Mouse (Mus musculus) adrenal gland, postnatal 4 days (tissue): ENCODE data around the gene Slc4a4. TPM values are rescaled to one million over a fixed set of nuclear protein-coding genes. Genes with fewer than 3 reads are reported as not detected.
"Not testable (repeated sequence)": the region's sequence is repeated elsewhere in the genome, so short reads cannot be mapped to it uniquely, and the experiment has no call there.

Experiments
- DNase-seq, 2 experiments: peaks; one replicate each; pipeline ENCODE4 v3.0.0; 2021 to 2022; ENCODE audit warnings: low spot score in 2 of 2, mixed read lengths in 2 of 2
- total RNA-seq, 2 experiments: library from RNA; stranded (reverse); gene quantifications; 2 replicates each; pipeline ENCODE4 v1.2.3; 2021

Gene Slc4a4
- total RNA-seq, 2 experiments from 2014 or later = 23.3 to 45.1 TPM

GRCm38 (mm10) chr5:88959412-88959811 lies 72.8 kb downstream of the Slc4a4 start:
- DNase-seq = no peak

GRCm38 (mm10) chr5:88960342-88961105 lies 73.9 kb downstream of the Slc4a4 start:
- DNase-seq = no peak

- no peak for DNase-seq
Measured at GRCm38 (mm10) chr5:88961351-88961761, 74.7 kb downstream of the Slc4a4 start.

- DNase-seq = no peak
Measured at GRCm38 (mm10) chr5:88964685-88965290, 78.2 kb downstream of the Slc4a4 start.

GRCm38 (mm10) chr5:88966507-88966906 lies 79.9 kb downstream of the Slc4a4 start:
- DNase-seq = no peak

- DNase-seq = no peak
Measured at GRCm38 (mm10) chr5:88968923-88969639, 82.5 kb downstream of the Slc4a4 start.

- DNase-seq = no peak
Measured at GRCm38 (mm10) chr5:88971554-88971953, 84.9 kb downstream of the Slc4a4 start.

GRCm38 (mm10) chr5:88972277-88972676 lies 85.7 kb downstream of the Slc4a4 start:
- no peak for DNase-seq

GRCm38 (mm10) chr5:88973130-88973529 lies 86.5 kb downstream of the Slc4a4 start:
- DNase-seq = no peak

- DNase-seq = no peak
Measured at GRCm38 (mm10) chr5:88975694-88976093, 89.1 kb downstream of the Slc4a4 start.

GRCm38 (mm10) chr5:88976428-88976827 lies 89.8 kb downstream of the Slc4a4 start:
- DNase-seq = no peak

- DNase-seq = no peak
Measured at GRCm38 (mm10) chr5:88980740-88981139, 94.1 kb downstream of the Slc4a4 start.

GRCm38 (mm10) chr5:88981243-88982014 lies 94.8 kb downstream of the Slc4a4 start:
- no peak for DNase-seq

- no peak for DNase-seq
Measured at GRCm38 (mm10) chr5:88982040-88982736, 95.6 kb downstream of the Slc4a4 start.

GRCm38 (mm10) chr5:88983170-88983569 lies 96.6 kb downstream of the Slc4a4 start:
- DNase-seq = no peak

GRCm38 (mm10) chr5:88983652-88984051 lies 97.0 kb downstream of the Slc4a4 start:
- DNase-seq = no peak

GRCm38 (mm10) chr5:88989018-88989417 lies 102.4 kb downstream of the Slc4a4 start:
- DNase-seq = no peak

GRCm38 (mm10) chr5:88990196-88990747 lies 103.7 kb downstream of the Slc4a4 start:
- no peak for DNase-seq

GRCm38 (mm10) chr5:88991309-88991708 lies 104.7 kb downstream of the Slc4a4 start:
- DNase-seq = not testable (repeated sequence)

GRCm38 (mm10) chr5:88994533-88994932 lies 107.9 kb downstream of the Slc4a4 start:
- DNase-seq = no peak
